Mouse (Mus musculus) MEL-GATA-1-ER (cell line): ENCODE data around the gene Klhl8.
A peak's percentile ranks its signal among the peaks of the same experiment; 100 is the strongest.
"Not testable (repeated sequence)": the region's sequence is repeated elsewhere in the genome, so short reads cannot be mapped to it uniquely, and the experiment has no call there.

Experiments
- DNase-seq: peaks from one replicate; pipeline ENCODE4 v3.0.0-alpha.2; 2012; ENCODE audit warnings: low read depth; ENCODE audit errors: extremely low read depth

The Klhl8 gene

DNA sequence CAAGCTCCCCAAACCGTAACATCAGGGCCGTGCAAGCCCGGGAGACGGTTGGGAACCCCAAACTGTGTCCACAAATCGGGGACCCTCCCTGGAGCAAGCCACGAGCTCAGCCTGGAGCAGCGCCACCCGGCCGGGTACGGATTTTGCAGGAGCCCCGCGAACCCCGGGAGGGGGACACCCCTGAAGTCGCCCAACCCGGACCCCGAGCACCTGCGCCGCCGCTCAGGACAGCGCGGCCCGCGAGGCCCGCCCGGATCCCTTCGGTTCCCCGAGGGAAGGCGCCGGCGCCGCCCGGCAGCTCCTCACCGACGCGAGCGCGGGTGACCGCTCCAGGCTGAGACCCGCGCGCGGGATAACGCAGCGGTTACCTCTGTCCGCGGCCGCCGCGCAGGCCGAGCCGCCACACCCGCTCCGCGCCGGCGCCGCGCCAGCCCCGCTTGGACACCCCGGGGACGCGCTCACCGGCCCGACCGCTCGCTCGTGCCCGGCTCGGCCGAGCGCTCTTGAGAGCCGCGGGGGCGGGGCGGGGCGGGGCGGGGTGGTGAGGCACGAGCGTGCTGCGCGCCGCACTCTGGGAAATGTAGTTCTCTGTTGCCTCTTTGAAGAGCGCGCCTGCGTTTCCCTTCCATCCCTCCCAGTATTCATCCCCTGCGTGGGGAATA is at the start of gene Klhl8:
Klhl8 (minus strand) TSS at position 512 of the 662 bp plus-strand sequence.
- no peak for DNase-seq

GRCm38 (mm10) chr5:103954638-103955037 is 43.6 kb upstream of the Klhl8 start:
- DNase-seq, result no peak

DNA sequence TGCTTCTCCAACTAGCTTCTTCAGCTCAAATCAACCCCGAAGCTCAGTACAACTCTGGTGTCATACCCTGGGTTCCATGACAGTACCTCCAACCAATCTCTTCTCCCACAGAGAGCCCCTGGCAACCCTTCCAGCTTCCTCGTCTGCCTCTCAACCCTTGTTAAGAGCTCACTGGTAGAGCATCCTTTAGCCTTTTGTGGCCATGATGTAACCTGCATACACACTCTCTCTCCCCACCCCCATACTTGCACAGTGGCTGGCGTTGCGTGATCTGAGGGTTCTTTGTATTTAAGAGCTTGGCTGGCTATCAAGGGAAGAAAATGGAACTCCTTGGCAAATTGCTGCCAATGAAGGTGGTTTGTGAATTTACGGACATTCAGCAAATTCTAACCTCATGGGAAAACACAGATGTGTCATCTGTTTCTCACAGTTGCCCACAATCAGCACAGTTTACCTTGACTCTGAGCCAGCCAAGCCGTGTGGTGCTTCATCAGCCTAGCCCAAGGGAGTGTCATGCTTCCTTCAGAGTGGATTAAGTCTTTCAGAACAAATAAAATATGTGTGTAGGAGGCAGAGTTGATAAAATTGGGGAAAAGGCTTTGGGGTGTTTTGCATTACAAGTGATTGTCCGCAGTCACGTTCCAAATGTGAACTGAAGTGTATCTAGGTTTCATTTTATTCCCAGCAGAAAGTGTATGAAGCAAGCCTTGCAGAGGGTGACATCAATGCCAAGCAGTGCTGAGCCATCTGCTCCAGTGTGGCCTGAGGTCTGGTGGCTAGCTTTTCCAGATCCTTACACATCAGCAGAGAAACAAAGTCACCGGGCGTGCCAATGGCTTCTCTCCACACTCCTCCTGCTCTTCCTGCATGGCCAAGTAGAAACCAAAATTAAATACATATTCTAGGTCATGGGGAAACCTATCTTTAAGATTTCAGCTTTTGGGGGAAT is 42.4 kb upstream of the Klhl8 start:
- DNase-seq, result no peak

DNA sequence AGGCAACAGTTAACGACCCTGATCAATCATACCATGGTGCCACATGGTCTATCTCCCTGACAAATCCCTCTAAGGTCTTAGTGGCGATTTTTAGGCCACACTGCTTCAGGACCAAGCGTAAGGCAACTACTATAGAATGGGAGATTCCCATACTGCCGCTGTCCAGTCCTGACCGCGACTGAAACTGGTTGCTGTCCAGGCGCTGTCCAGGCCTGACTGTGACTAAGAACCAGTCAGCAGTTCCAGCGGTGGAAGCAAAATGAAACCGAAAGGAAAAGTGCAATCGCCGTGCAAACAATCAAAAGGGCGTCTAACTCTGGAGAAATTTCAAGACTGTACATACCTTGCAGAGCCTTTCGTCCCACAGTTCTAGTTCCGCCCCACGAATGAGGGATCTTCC is 39.1 kb upstream of the Klhl8 start:
- not testable (repeated sequence) for DNase-seq

DNA sequence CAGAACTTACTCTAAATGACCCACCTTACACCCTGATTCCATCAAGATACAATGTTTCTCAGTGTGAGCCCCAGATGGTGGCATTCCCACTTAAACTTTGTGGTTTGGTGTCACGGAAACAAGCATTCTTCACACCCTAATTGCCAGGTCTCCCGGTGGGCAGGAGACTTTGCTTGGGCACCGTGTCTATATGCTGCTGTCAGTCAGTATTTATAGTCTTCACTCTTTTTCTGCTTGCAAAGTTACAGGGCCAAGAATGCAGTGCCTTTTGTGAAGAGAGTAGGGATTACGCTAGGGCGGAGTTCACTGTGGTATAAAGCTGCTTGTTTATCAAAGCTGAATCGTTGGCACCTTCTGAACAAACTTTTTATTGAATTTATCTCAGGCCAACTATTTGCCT is 32.1 kb upstream of the Klhl8 start:
- DNase-seq, result no peak

GRCm38 (mm10) chr5:103939856-103940255 is 28.8 kb upstream of the Klhl8 start:
- DNase-seq, result no peak

GRCm38 (mm10) chr5:103939350-103939652 is 28.2 kb upstream of the Klhl8 start:
- no peak for DNase-seq

- DNase-seq, result no peak
Measured at GRCm38 (mm10) chr5:103938547-103939349, 27.7 kb upstream of the Klhl8 start.

GRCm38 (mm10) chr5:103936906-103937589 is 26.0 kb upstream of the Klhl8 start:
- DNase-seq, result no peak

- DNase-seq, result not testable (repeated sequence)
Measured at GRCm38 (mm10) chr5:103931924-103932323, 20.9 kb upstream of the Klhl8 start.

- DNase-seq, result no peak
Measured at GRCm38 (mm10) chr5:103930511-103930910, 19.5 kb upstream of the Klhl8 start.

DNA sequence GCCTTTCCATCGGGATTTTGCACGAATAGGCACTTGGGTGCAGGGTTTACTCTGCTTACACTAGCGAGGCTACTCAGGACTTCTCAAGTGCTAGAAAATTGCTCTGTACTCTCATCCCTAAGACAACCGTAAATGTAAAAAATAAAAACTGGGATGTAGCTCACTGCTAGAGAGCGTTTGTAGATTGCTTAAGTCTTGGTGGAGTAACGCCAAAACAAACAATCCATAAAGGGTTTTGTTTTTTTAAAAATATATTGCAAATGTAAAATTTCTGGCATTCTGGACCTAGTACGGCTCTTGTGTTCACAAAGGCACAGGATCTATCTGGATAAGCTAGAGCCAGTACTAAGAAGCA is 17.1 kb upstream of the Klhl8 start:
- DNase-seq, result no peak

DNA sequence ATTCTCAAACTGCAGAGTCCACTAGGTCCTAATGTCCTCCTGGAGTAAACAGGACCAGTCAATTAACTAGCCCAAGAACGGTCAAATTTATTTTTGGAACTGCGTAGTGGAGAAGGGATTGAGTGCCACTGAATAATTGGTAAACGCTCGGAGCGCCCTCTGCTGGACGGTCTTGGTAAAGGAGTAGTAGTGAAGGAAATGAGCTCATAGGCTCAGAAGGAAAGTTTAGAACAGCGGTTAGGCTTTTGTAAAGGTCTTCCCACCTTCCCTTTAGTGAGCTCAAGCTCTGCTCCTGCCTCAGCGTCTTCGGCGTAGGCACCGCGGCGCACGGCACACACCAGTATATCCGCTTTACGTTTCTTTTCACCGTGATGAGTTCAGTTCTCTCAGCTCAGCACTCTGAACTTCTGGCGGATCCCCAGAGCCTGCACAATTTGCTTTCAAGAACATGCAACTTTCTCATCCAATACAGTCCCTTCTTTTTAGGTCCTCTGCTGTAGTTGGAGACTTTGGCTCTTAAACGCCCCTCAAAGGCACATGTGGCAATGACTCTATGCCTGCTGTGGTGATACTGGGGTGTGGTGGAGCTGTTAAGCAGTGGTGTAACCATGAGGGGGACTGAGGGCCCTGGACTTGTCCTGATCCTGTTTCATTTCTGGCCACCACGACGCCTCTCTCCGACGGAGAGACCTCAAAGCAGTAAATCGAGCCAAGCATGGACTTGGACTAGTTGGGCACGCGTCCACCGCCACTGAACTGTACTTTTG is 16.6 kb upstream of the Klhl8 start:
- peak; percentile 87 for DNase-seq

GRCm38 (mm10) chr5:103926398-103926797 is 15.3 kb upstream of the Klhl8 start:
- DNase-seq, result peak; percentile 73

GRCm38 (mm10) chr5:103923755-103924154 is 12.7 kb upstream of the Klhl8 start:
- no peak for DNase-seq

DNA sequence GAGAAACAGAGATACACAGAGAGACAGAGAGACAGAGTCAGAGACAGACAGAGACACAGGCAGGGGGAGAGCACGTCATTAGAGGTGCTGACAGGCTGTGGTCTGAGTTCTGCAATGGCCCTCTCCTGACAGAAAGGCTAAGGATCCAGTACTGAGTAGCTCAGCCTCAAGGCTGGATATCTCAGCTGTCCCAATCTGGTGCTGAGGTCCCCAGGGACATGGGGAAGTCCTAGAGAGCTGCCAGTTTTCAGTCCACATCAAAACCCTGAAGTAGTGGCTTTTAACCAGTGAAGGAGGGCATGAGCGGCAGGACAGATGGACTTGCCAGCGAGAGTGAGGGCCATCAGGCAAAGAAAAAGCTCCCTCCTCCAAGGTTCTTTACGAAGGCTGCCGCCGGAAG is 12.0 kb upstream of the Klhl8 start:
- DNase-seq, result no peak

DNA sequence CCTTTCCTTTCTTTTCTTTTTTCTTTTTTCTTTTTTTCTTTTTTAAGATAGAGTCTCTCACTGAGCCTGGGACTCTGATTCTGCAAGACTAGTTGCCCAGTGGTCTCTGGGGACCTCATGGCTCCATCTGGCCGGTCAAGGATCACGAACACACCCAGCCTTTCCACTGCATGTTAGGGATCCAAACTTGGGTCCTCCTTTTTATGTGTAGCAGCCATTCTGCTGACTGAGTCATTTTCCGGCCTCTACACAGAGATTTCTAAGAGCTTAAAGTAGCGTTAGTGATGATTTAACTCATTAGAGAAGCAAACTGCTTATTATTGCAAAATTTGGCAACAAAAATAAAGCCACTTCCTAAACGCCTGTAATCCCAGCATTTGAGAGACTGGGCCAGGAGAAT is 11.4 kb upstream of the Klhl8 start:
- DNase-seq, result no peak

DNA sequence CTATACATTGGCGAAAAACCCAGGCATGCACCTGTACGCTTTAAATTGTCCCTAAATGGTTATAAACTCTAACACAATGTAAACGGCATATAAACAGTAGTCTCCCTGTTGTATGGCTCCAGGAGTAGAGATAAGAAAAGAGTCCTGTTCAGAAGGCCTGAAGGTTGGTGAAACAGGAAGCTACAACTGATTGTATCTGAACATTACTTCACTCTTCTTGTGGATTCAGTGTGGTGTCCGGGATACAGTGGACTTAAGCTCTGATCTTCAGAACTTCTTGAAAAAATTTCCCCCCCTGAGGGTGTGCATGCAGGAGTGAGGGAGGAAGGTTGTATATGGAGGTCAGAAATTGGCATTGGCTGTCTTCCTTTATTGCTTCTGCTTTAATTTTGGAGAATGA is 8.4 kb upstream of the Klhl8 start:
- peak; percentile 53 for DNase-seq

GRCm38 (mm10) chr5:103918233-103918632 is 7.2 kb upstream of the Klhl8 start:
- DNase-seq, result no peak

GRCm38 (mm10) chr5:103917357-103917895 is 6.4 kb upstream of the Klhl8 start:
- DNase-seq, result no peak
